Mouse (Mus musculus): ENCODE data around the gene Aftph. TPM values are rescaled to one million over a fixed set of nuclear protein-coding genes. Genes with fewer than 3 reads are reported as not detected.

Aftph gene
- polyA plus RNA-seq, 1 experiment: 95.8 TPM

GRCm38 (mm10) chr11:20671789-20672392, 69.5 kb downstream of the Aftph start:
- no peak overlapping the region for H3K27ac ChIP-seq (ENCODE audit: insufficient read depth, low read depth, low read length)
- H3K4me1 ChIP-seq (ENCODE audit: control insufficient read depth, insufficient read depth, low read length): peaks cover 32% of the 10 kb centered on the region
- no peak overlapping the region for H3K4me3 ChIP-seq (ENCODE audit: insufficient read depth, low read length)
- TF ChIP-seq POLR2A (IDR thresholded peaks at IDR 0.05; ENCODE audit: borderline replicate concordance, low read depth, low read length) (no peak), CTCF (IDR thresholded peaks at IDR 0.05; ENCODE audit: low read depth, low read length) (no peak)

- Histone ChIP-seq H3K4me3 (ENCODE audit: insufficient read depth, low read length) (no peak overlapping the region), H3K4me1 (ENCODE audit: control insufficient read depth, insufficient read depth, low read length) (peaks cover 11% of the 10 kb centered on the region), H3K27ac (ENCODE audit: insufficient read depth, low read depth, low read length) (no peak overlapping the region)
- TF ChIP-seq CTCF (IDR thresholded peaks at IDR 0.05; ENCODE audit: low read depth, low read length) (no peak), POLR2A (IDR thresholded peaks at IDR 0.05; ENCODE audit: borderline replicate concordance, low read depth, low read length) (no peak)
Measured at GRCm38 (mm10) chr11:20664878-20665277, 76.5 kb downstream of the Aftph start.

GRCm38 (mm10) chr11:20663580-20664198, 77.7 kb downstream of the Aftph start:
- no peak for TF ChIP-seq POLR2A (IDR thresholded peaks at IDR 0.05; ENCODE audit: borderline replicate concordance, low read depth, low read length)
- no peak for TF ChIP-seq CTCF (IDR thresholded peaks at IDR 0.05; ENCODE audit: low read depth, low read length)
- Histone ChIP-seq H3K27ac (ENCODE audit: insufficient read depth, low read depth, low read length) (no peak overlapping the region), H3K4me3 (ENCODE audit: insufficient read depth, low read length) (no peak overlapping the region), H3K4me1 (ENCODE audit: control insufficient read depth, insufficient read depth, low read length) (peaks cover 5% of the 10 kb centered on the region)

GRCm38 (mm10) chr11:20662811-20663210, 78.6 kb downstream of the Aftph start:
- H3K4me3 ChIP-seq (ENCODE audit: insufficient read depth, low read length): no peak overlapping the region
- peaks cover 5% of the 10 kb centered on the region for H3K4me1 ChIP-seq (ENCODE audit: control insufficient read depth, insufficient read depth, low read length)
- no peak overlapping the region for H3K27ac ChIP-seq (ENCODE audit: insufficient read depth, low read depth, low read length)
- no peak for TF ChIP-seq POLR2A (IDR thresholded peaks at IDR 0.05; ENCODE audit: borderline replicate concordance, low read depth, low read length)
- TF ChIP-seq CTCF (IDR thresholded peaks at IDR 0.05; ENCODE audit: low read depth, low read length): no peak

GRCm38 (mm10) chr11:20661652-20662051, 79.7 kb downstream of the Aftph start:
- Histone ChIP-seq H3K4me1 (ENCODE audit: control insufficient read depth, insufficient read depth, low read length) (peaks cover 9% of the 10 kb centered on the region), H3K4me3 (ENCODE audit: insufficient read depth, low read length) (no peak overlapping the region), H3K27ac (ENCODE audit: insufficient read depth, low read depth, low read length) (no peak overlapping the region)
- peak; percentile 76 for TF ChIP-seq CTCF (IDR thresholded peaks at IDR 0.05; ENCODE audit: low read depth, low read length)
- no peak for TF ChIP-seq POLR2A (IDR thresholded peaks at IDR 0.05; ENCODE audit: borderline replicate concordance, low read depth, low read length)

- TF ChIP-seq POLR2A (IDR thresholded peaks at IDR 0.05; ENCODE audit: borderline replicate concordance, low read depth, low read length): no peak
- TF ChIP-seq CTCF (IDR thresholded peaks at IDR 0.05; ENCODE audit: low read depth, low read length): no peak
- Histone ChIP-seq H3K27ac (ENCODE audit: insufficient read depth, low read depth, low read length) (no peak overlapping the region), H3K4me1 (ENCODE audit: control insufficient read depth, insufficient read depth, low read length) (peaks cover 9% of the 10 kb centered on the region), H3K4me3 (ENCODE audit: insufficient read depth, low read length) (no peak overlapping the region)
Measured at GRCm38 (mm10) chr11:20660111-20661097, 81.0 kb downstream of the Aftph start.

- no peak overlapping the region for H3K27ac ChIP-seq (ENCODE audit: insufficient read depth, low read depth, low read length)
- TF ChIP-seq POLR2A (IDR thresholded peaks at IDR 0.05; ENCODE audit: borderline replicate concordance, low read depth, low read length) (no peak), CTCF (IDR thresholded peaks at IDR 0.05; ENCODE audit: low read depth, low read length) (no peak)
- H3K4me1 ChIP-seq (ENCODE audit: control insufficient read depth, insufficient read depth, low read length): peaks cover 9% of the 10 kb centered on the region
Measured at GRCm38 (mm10) chr11:20659094-20659493, 82.3 kb downstream of the Aftph start.

GRCm38 (mm10) chr11:20656711-20657057, 84.7 kb downstream of the Aftph start:
- Histone ChIP-seq H3K4me3 (ENCODE audit: insufficient read depth, low read length) (peak overlapping the region; percentile 60), H3K4me1 (ENCODE audit: control insufficient read depth, insufficient read depth, low read length) (peaks cover 9% of the 10 kb centered on the region), H3K27ac (ENCODE audit: insufficient read depth, low read depth, low read length) (peak overlapping the region; percentile 15; the same call in 1 of the 2 replicates)
- TF ChIP-seq POLR2A (IDR thresholded peaks at IDR 0.05; ENCODE audit: borderline replicate concordance, low read depth, low read length): no peak
- TF ChIP-seq CTCF (IDR thresholded peaks at IDR 0.05; ENCODE audit: low read depth, low read length): no peak

More at GRCm38 (mm10) chr11:20659094-20659493, 82.3 kb downstream of the Aftph start:
- H3K4me3 ChIP-seq (ENCODE audit: insufficient read depth, low read length): no peak overlapping the region

GRCm38 (mm10) chr11:20655795-20656710, 85.3 kb downstream of the Aftph start:
- Histone ChIP-seq H3K4me1 (ENCODE audit: control insufficient read depth, insufficient read depth, low read length) (peaks cover 9% of the 10 kb centered on the region), H3K27ac (ENCODE audit: insufficient read depth, low read depth, low read length) (peak overlapping the region; percentile 42)

More at GRCm38 (mm10) chr11:20655795-20656710, 85.3 kb downstream of the Aftph start:
- TF ChIP-seq POLR2A (IDR thresholded peaks at IDR 0.05; ENCODE audit: borderline replicate concordance, low read depth, low read length): no peak
- TF ChIP-seq CTCF (IDR thresholded peaks at IDR 0.05; ENCODE audit: low read depth, low read length): no peak
- H3K4me3 ChIP-seq (ENCODE audit: insufficient read depth, low read length): peak overlapping the region; percentile 60
